Mouse (Mus musculus): ENCODE data around the gene Ablim2. TPM values are rescaled to one million over a fixed set of nuclear protein-coding genes. Genes with fewer than 3 reads are reported as not detected.

Gene Ablim2
- polyA plus RNA-seq, 1 experiment from 2014 or later, result 9.8 TPM

DNA sequence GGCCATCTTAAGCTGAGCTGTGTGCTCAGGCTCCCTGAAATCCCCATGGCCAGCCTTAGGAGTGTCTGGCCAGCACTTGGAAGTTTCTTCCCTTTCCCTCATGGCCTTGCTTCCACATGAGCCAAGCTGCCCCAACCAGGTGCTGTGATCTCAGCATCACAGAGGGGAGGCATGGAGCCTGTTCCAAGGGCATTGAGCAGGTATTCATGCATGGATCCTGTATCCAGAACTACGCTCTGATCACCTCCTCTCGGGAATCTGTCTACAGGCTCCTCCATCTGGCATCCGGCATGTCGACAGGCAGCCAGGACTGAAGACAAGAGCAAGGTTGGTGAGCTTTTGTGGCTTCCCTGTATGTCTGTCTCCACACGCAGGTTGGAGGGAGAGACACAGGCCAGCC lies 70.2 kb downstream of the Ablim2 start:
- Histone ChIP-seq H3K4me3 (no peak overlapping the region), H3K9ac (no peak overlapping the region), H3K9me3 (no peaks in the 10 kb centered on the region), H3K27me3 (0 out of 2 replicates have a peak, but pooled peaks cover 5% of the 10 kb centered on the region), H3K4me2 (no peak overlapping the region), H3K36me3 (no peaks in the 10 kb centered on the region), H3K4me1 (replicated peaks) (peaks cover 10% of the 10 kb centered on the region), H3K27ac (replicated peaks) (no peak overlapping the region)
- WGBS, result 92% methylated on average over 5 of the region's 5 CpGs
- no peak for ATAC-seq (ENCODE audit: low read depth)

DNA sequence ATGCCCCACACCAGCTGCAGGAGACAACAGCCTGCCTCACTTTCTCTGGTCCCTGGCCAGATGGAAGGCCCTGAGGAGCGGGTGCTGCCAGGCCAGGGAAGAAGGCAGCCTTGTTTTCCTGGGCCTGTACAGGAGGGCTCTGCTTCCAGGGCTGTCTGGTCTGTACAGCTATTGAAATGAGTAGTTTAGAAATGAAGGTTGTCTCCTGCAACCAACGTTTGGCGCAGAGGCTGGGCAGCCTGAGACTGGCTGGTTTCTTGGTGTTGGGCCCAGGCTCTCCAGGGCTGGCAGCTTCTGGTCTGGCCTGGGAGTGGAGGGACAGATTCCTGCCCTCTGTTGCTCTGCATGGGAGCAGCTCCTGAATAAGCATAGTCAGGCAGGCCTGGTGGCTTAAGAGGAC lies 72.4 kb downstream of the Ablim2 start:
- ATAC-seq (ENCODE audit: low read depth), result no peak
- 84% methylated on average over 3 of the region's 3 CpGs for WGBS
- 0 out of 2 replicates have a peak, but pooled peaks cover 5% of the 10 kb centered on the region for H3K27me3 ChIP-seq
- H3K4me1 ChIP-seq (replicated peaks), result peaks cover 10% of the 10 kb centered on the region
- no peak overlapping the region for H3K4me3 ChIP-seq
- H3K9ac ChIP-seq, result 0 out of 2 replicates have a peak overlapping the region, but pooled peaks have one; percentile 6
- H3K36me3 ChIP-seq, result no peaks in the 10 kb centered on the region
- H3K27ac ChIP-seq (replicated peaks), result no peak overlapping the region
- H3K9me3 ChIP-seq, result no peaks in the 10 kb centered on the region
- no peak overlapping the region for H3K4me2 ChIP-seq

DNA sequence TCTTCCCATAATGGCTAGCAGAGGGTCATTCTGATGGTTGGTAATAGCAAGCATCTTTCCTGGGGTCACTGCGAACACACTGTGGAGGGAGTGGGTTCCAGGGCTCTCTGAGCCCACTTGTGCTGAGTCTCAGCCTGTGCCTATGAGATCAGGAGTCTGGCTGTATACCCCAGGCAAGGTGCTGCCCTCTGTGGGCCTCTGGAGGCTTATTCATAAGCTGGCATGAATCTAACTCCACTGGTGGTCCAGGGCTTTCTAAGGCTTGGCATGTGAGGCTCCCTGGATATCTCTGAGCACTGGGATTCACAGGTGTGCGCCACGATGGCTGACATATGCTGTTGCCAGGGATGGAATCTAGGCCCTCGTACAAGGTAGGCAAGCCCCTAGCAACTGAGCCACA lies 76.2 kb downstream of the Ablim2 start:
- Histone ChIP-seq H3K36me3 (no peaks in the 10 kb centered on the region), H3K27ac (replicated peaks) (no peak overlapping the region), H3K9me3 (no peaks in the 10 kb centered on the region), H3K4me1 (replicated peaks) (no peaks in the 10 kb centered on the region), H3K4me3 (no peak overlapping the region), H3K27me3 (no peaks in the 10 kb centered on the region), H3K9ac (no peak overlapping the region), H3K4me2 (no peak overlapping the region)
- WGBS, result 94% methylated on average over 4 of the region's 4 CpGs
- ATAC-seq (ENCODE audit: low read depth), result no peak

GRCm38 (mm10) chr5:35836992-35837391 lies 79.3 kb downstream of the Ablim2 start:
- Histone ChIP-seq H3K9ac (no peak overlapping the region), H3K9me3 (no peaks in the 10 kb centered on the region), H3K27ac (replicated peaks) (no peak overlapping the region), H3K4me3 (no peak overlapping the region), H3K4me2 (no peak overlapping the region), H3K4me1 (replicated peaks) (no peaks in the 10 kb centered on the region), H3K27me3 (no peaks in the 10 kb centered on the region), H3K36me3 (no peaks in the 10 kb centered on the region)
- no peak for ATAC-seq (ENCODE audit: low read depth)
- WGBS, result 94% methylated on average over 15 of the region's 15 CpGs

DNA sequence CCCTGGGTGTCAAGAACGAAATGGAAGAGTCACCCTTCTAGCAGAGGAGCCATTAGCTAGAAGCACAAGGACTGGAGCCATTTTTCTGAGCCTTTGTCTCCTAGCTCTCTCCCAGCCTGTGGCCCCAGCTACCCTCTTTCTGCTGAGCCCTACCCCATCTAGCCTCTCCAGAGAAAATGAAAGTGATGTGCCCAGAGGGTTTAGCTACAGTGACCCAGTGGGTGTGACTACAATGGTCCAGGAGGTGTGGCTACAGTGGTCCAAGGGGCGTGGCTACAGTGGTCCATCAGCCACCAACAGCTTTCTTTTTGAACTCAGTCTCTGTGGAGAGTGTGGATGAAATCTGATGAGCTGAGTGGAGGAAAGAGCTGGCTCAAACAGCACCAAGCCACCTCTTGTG lies 81.6 kb downstream of the Ablim2 start:
- no peak overlapping the region for H3K27ac ChIP-seq (replicated peaks)
- H3K9me3 ChIP-seq, result no peaks in the 10 kb centered on the region
- no peaks in the 10 kb centered on the region for H3K36me3 ChIP-seq
- no peak overlapping the region for H3K4me2 ChIP-seq
- H3K4me3 ChIP-seq, result no peak overlapping the region
- no peaks in the 10 kb centered on the region for H3K4me1 ChIP-seq (replicated peaks)
- no peak for ATAC-seq (ENCODE audit: low read depth)
- WGBS, result 57% methylated on average over 2 of the region's 2 CpGs
- H3K9ac ChIP-seq, result no peak overlapping the region
- no peaks in the 10 kb centered on the region for H3K27me3 ChIP-seq

DNA sequence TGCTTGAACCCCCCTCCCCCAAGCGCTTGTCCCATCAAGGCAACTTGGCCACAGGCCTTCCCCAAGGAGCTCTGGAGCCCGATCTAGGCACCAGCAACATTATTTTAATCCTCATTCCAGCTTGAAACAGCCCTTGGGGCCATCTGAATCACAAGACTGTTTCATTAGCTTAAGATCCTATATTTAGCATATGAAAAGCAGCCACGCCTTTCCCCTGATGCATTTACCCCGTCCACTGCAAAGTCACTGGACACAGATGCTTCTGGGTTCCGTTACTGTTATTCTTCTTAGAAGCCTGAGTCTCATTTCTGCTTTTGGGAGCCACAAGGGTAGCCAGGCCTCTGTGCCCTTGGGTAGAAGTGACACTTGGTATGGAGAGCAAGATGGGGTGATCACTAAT lies 93.8 kb downstream of the Ablim2 start:
- Histone ChIP-seq H3K36me3 (no peaks in the 10 kb centered on the region), H3K4me1 (replicated peaks) (peaks cover 8% of the 10 kb centered on the region), H3K9ac (no peak overlapping the region), H3K4me3 (no peak overlapping the region), H3K27ac (replicated peaks) (no peak overlapping the region), H3K4me2 (no peak overlapping the region), H3K9me3 (no peaks in the 10 kb centered on the region), H3K27me3 (no peaks in the 10 kb centered on the region)
- ATAC-seq (ENCODE audit: low read depth), result no peak
- WGBS, result 44% methylated on average over 5 of the region's 5 CpGs

DNA sequence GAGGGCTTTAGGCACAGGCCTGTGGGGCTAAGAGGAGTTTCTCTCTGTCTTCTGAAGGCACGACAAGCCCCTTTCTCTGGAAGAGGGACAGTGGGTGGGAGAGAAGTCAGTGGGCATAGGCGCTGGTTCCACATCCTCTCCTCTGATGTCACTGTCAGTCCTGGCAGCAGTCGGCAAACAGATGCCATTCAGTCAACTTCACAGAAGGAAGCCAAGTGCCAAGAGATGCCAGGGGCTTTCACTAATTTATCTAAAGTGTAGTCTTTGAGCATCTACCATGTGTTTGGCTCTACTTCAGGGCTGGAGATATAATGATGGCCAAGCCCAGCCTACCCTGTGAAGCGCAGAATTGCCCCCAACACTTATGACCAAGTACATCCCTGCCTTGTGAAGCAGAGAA lies 95.8 kb downstream of the Ablim2 start:
- Histone ChIP-seq H3K4me2 (no peak overlapping the region), H3K27me3 (no peaks in the 10 kb centered on the region), H3K27ac (replicated peaks) (no peak overlapping the region), H3K9ac (no peak overlapping the region), H3K4me3 (no peak overlapping the region), H3K4me1 (replicated peaks) (peaks cover 8% of the 10 kb centered on the region), H3K9me3 (no peaks in the 10 kb centered on the region), H3K36me3 (no peaks in the 10 kb centered on the region)
- no peak for ATAC-seq (ENCODE audit: low read depth)
- WGBS, result 94% methylated on average over 4 of the region's 4 CpGs

DNA sequence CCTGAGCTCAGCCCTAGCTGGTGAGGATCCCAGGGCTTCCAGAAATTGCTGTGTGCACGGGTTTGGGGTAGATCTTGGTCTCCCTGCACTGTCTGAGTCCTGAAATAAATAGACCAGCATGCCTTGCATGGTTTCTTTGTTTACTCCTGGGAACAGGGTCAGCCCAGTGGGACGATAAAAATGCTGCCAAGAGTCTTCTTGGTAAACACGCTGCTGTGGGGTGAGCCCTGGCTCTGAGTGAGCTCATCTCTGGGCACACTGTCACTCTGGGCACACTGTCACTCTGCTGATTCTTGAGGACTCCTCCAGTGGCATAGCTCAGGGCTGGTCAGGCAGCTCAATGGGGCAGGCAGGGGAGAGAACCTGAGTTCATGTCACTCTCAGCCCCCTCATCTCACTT lies 98.6 kb downstream of the Ablim2 start:
- Histone ChIP-seq H3K36me3 (no peaks in the 10 kb centered on the region), H3K9ac (no peak overlapping the region), H3K27me3 (no peaks in the 10 kb centered on the region), H3K4me1 (replicated peaks) (peaks cover 3% of the 10 kb centered on the region), H3K4me2 (no peak overlapping the region), H3K27ac (replicated peaks) (no peak overlapping the region), H3K4me3 (no peak overlapping the region), H3K9me3 (no peaks in the 10 kb centered on the region)
- WGBS, result 36% methylated on average over 3 of the region's 3 CpGs
- no peak for ATAC-seq (ENCODE audit: low read depth)

- Histone ChIP-seq H3K27me3 (no peaks in the 10 kb centered on the region), H3K27ac (replicated peaks) (no peak overlapping the region), H3K4me2 (no peak overlapping the region), H3K4me3 (no peak overlapping the region), H3K36me3 (no peaks in the 10 kb centered on the region), H3K4me1 (replicated peaks) (no peaks in the 10 kb centered on the region), H3K9me3 (no peaks in the 10 kb centered on the region), H3K9ac (no peak overlapping the region)
- 26% methylated on average over 6 of the region's 6 CpGs for WGBS
- ATAC-seq (ENCODE audit: low read depth), result 0 out of 2 replicates have a peak, but pooled peaks have one; percentile 24
Measured at GRCm38 (mm10) chr5:35858069-35858468, 100.4 kb downstream of the Ablim2 start.

DNA sequence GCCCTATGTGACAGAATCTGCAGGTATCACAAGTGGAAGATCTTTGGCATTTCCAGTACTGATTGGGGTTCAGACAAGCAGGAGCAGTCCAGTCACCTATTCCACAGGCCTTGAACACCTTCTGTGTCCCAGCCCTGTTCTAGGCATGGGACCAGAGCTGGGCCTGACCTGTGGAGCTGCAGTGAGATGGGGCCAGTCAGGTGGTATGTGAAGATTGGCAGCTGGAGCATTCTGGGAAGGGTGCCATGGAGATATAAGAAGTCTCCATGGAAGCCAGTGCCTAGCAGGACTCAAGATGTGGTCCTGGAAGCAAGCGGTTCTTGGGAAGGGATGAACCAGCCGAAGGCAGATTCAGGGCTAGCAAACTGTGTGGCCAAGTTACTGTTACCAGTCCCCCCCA lies 103.8 kb downstream of the Ablim2 start:
- Histone ChIP-seq H3K36me3 (no peaks in the 10 kb centered on the region), H3K4me3 (no peak overlapping the region), H3K4me2 (no peak overlapping the region), H3K9me3 (no peaks in the 10 kb centered on the region), H3K4me1 (replicated peaks) (no peaks in the 10 kb centered on the region), H3K27ac (replicated peaks) (no peak overlapping the region), H3K27me3 (no peaks in the 10 kb centered on the region), H3K9ac (no peak overlapping the region)
- WGBS, result 89% methylated on average over 2 of the region's 2 CpGs
- no peak for ATAC-seq (ENCODE audit: low read depth)

DNA sequence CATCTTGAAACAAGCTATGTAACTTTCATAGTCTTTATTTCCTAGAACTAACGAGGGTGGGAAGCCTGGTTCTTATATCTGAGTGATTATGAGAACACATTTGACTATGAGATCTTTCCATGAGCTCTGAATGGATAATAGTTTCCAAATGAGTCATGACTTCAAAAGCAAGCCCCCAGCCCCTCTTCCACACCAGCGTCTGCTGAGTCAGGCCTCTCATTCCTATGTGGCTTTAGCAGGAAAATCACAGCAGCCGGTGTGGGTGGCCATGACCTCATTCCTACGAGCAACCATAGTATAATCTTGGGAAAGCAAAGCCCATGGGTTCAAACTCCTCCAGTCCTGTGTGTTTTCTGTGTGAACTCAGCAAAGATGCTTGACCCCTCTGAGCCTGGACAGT lies 112.3 kb downstream of the Ablim2 start:
- no peaks in the 10 kb centered on the region for H3K9me3 ChIP-seq
- H3K4me2 ChIP-seq, result no peak overlapping the region
- no peaks in the 10 kb centered on the region for H3K27me3 ChIP-seq
- H3K27ac ChIP-seq (replicated peaks), result no peak overlapping the region
- ATAC-seq (ENCODE audit: low read depth), result 0 out of 2 replicates have a peak, but pooled peaks have one; percentile 10
- 83% methylated on average over 4 of the region's 4 CpGs for WGBS
- H3K4me1 ChIP-seq (replicated peaks), result peaks cover 5% of the 10 kb centered on the region
- no peak overlapping the region for H3K9ac ChIP-seq
- no peak overlapping the region for H3K4me3 ChIP-seq
- H3K36me3 ChIP-seq, result no peaks in the 10 kb centered on the region

- Histone ChIP-seq H3K36me3 (no peaks in the 10 kb centered on the region), H3K9ac (no peak overlapping the region), H3K4me2 (no peak overlapping the region), H3K9me3 (no peaks in the 10 kb centered on the region), H3K27ac (replicated peaks) (no peak overlapping the region), H3K4me1 (replicated peaks) (peaks cover 5% of the 10 kb centered on the region), H3K4me3 (no peak overlapping the region), H3K27me3 (no peaks in the 10 kb centered on the region; the same call in 1 of the 2 replicates)
- WGBS, result 58% methylated on average over 8 of the region's 8 CpGs
- peak; percentile 72 for ATAC-seq (ENCODE audit: low read depth)
Measured at GRCm38 (mm10) chr5:35870408-35871012, 112.8 kb downstream of the Ablim2 start.

- Histone ChIP-seq H3K4me2 (no peak overlapping the region), H3K4me3 (no peak overlapping the region), H3K27me3 (no peaks in the 10 kb centered on the region; the same call in 1 of the 2 replicates), H3K9ac (no peak overlapping the region), H3K27ac (replicated peaks) (no peak overlapping the region), H3K4me1 (replicated peaks) (peaks cover 5% of the 10 kb centered on the region), H3K9me3 (no peaks in the 10 kb centered on the region), H3K36me3 (no peaks in the 10 kb centered on the region)
- 23% methylated on average over 4 of the region's 4 CpGs for WGBS
- no peak for ATAC-seq (ENCODE audit: low read depth)
Measured at GRCm38 (mm10) chr5:35873382-35873781, 115.7 kb downstream of the Ablim2 start.
